Mouse (Mus musculus) small intestine, adult 2 months (tissue): Measurements from ENCODE around the gene Cacna1a.

Experiments
- CTCF ChIP-seq: fragments of 200-500 bp; IDR thresholded peaks from 2 replicates; pipeline ENCODE4 v1.5.1; 2012; ENCODE audit warnings: low read depth, mild to moderate bottlenecking, control low read depth, inconsistent platforms, low read length, moderate library complexity, mixed read lengths; ENCODE audit not compliant: insufficient replicate concordance, insufficient read length; ENCODE audit errors: extremely low read depth
- POLR2A ChIP-seq: fragments of 200-500 bp; IDR thresholded peaks from 2 replicates; pipeline ENCODE4 v1.6.1; 2012; ENCODE audit warnings: low read depth, mild to moderate bottlenecking, control low read depth, inconsistent platforms, low read length, moderate library complexity

- TF ChIP-seq POLR2A (no peak), CTCF (no peak)
Observed at GRCm38 (mm10) chr8:84489223-84489622, 101.0 kb downstream of the Cacna1a start.
